Mouse (Mus musculus): ENCODE measurements around the gene Krt24. TPM values are rescaled to one million over a fixed set of nuclear protein-coding genes. Genes with fewer than 3 reads are reported as not detected.
"Not testable (repeated sequence)": the region's sequence is repeated elsewhere in the genome, so short reads cannot be mapped to it uniquely, and the experiment has no call there.

Krt24 gene
- polyA plus RNA-seq, 1 experiment from 2014 or later = not detected

DNA sequence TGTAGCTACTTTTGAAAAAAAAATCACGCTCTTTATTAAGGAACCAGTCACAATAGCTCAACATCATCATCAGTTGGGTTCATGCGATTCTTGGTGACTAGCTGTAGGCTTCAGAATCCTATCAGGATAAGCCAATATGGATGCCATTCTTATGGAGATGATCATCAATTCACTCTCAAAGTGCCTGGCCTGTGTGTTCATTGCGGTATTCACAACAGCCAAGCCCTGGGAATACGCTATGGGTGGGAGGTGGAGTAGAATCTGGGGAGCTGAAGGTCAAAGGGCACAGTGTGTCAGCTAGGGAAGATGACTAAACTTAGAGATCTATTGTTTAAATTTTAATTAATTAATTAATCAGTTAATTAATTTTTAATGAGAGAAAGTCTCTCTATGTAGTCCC lies 37.1 kb downstream of the Krt24 start:
- WGBS (ENCODE audit: insufficient replicate concordance) = 74% methylated on average over 4 of the region's 4 CpGs
- Histone ChIP-seq H3K4me1 (ENCODE audit: control insufficient read depth, low read depth, low read length) (no peaks in the 10 kb centered on the region), H3K27ac (ENCODE audit: low read length) (no peak overlapping the region), H3K4me2 (ENCODE audit: low read depth, low read length) (no peak overlapping the region), H3K4me3 (ENCODE audit: low read depth, low read length) (no peak overlapping the region), H3K36me3 (ENCODE audit: control insufficient read depth, insufficient read depth) (no peaks in the 10 kb centered on the region), H3K27me3 (ENCODE audit: control insufficient read depth, insufficient read depth, low read depth, low read length) (no peaks in the 10 kb centered on the region; the same call in 1 of the 2 replicates), H3K9me3 (replicated peaks; ENCODE audit: control insufficient read depth, low read length) (no peaks in the 10 kb centered on the region), H3K9ac (ENCODE audit: low read depth, low read length) (no peak overlapping the region)
- ATAC-seq (ENCODE audit: low read depth) = no peak

DNA sequence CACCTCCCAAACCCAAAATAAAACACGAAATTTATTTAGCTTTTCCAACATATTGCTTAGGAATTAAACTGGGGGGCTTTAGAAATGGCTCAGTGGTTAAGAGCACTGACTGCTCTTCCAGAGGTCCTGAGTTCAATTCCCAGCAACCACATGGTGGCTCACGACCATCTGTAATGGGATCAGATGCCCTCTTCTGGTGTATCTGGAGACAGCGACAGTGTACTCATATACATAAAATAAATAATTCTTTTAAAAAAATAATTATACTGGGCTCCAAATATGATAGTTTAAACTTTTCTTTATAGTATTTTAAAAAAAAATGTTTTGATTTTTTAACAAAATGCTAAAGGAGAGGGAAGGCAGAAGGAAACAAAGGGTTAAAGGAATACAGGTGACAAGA lies 40.5 kb downstream of the Krt24 start:
- ATAC-seq (ENCODE audit: low read depth); H3K9me3 ChIP-seq (replicated peaks; ENCODE audit: control insufficient read depth, low read length); H3K4me2 ChIP-seq (ENCODE audit: low read depth, low read length); H3K36me3 ChIP-seq (ENCODE audit: control insufficient read depth, insufficient read depth); H3K4me3 ChIP-seq (ENCODE audit: low read depth, low read length); H3K9ac ChIP-seq (ENCODE audit: low read depth, low read length); H3K27me3 ChIP-seq (ENCODE audit: control insufficient read depth, insufficient read depth, low read depth, low read length); H3K4me1 ChIP-seq (ENCODE audit: control insufficient read depth, low read depth, low read length); H3K27ac ChIP-seq (ENCODE audit: low read length): not testable (repeated sequence)
- WGBS (ENCODE audit: insufficient replicate concordance) = 35% methylated on average over 3 of the region's 3 CpGs

DNA sequence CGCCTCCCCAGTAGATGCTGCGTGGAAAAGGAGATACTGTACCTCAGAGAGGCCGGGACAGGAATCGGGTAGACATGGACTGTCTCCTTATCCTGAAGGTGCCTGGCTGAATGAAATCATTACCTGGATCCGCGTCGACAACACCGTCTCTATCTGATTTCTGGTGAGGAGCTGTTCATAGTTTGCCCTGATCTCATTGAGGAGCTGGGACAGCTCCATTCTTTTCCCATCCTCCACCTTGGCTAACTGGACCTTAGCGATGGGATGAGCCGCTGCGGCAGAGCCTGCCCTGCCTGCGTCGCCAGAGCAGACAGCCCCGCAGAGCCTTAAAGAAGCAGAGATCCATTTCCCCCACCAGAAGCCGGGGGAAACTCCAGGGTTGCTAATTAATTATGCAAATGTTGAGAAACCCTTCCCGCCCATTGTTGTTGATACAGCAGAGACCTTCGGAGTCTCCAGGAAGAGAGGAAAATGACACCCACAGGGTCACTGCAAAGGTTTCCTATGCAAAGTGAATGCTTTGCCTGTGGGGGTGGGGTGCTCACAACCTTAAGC lies 41.2 kb downstream of the Krt24 start, which contains the start of gene Krt222:
Krt222 (minus strand) TSS at position 266 of the 555 bp plus-strand sequence.
- Histone ChIP-seq H3K36me3 (ENCODE audit: control insufficient read depth, insufficient read depth) (no peaks in the 10 kb centered on the region), H3K4me3 (ENCODE audit: low read depth, low read length) (peak within 1 kb of the TSS; percentile 7; the same call in 1 of the 2 replicates), H3K27ac (ENCODE audit: low read length) (no peak within 1 kb of the TSS), H3K9ac (ENCODE audit: low read depth, low read length) (no peak within 1 kb of the TSS), H3K9me3 (replicated peaks; ENCODE audit: control insufficient read depth, low read length) (no peaks in the 10 kb centered on the region), H3K27me3 (ENCODE audit: control insufficient read depth, insufficient read depth, low read depth, low read length) (no peaks in the 10 kb centered on the region; the same call in 1 of the 2 replicates), H3K4me1 (ENCODE audit: control insufficient read depth, low read depth, low read length) (no peaks in the 10 kb centered on the region), H3K4me2 (ENCODE audit: low read depth, low read length) (peak within 1 kb of the TSS; percentile 25)
- no peak for ATAC-seq (ENCODE audit: low read depth)
- 12% methylated on average over 17 of the region's 17 CpGs for WGBS (ENCODE audit: insufficient replicate concordance)

DNA sequence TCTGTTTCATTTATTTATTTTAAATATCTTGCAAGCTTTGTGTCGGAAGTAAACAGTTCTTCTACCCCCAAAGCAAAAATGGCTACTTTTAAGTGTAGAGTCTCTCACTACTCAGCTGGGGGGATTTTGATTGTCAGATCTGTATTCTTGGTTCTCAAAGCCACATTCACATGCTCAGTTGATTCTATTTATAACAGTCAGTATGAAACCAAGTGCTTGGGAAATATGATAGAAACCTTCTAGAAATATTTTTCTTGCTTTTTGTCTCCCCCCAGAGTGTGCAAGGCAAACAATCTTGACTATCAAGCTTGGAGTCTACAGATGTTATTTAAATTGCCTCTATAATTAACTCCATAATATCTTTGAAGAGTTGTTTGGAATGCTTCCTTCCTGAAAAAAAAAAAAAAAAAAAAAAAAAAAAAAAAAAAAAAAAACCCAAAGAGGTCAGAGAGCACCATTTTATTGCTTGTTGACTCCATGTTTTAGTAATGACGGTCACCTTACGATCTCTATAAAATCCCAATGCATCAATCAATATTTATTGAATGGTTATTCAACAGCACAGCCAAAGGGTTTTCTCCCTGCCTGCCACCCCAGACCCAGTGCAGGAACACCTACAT lies 41.8 kb downstream of the Krt24 start:
- peak overlapping the region; percentile 25 for H3K4me2 ChIP-seq (ENCODE audit: low read depth, low read length)
- H3K27ac ChIP-seq (ENCODE audit: low read length) = no peak overlapping the region
- 60% methylated on average over 3 of the region's 3 CpGs for WGBS (ENCODE audit: insufficient replicate concordance)
- no peak for ATAC-seq (ENCODE audit: low read depth)
- H3K27me3 ChIP-seq (ENCODE audit: control insufficient read depth, insufficient read depth, low read depth, low read length) = no peaks in the 10 kb centered on the region; the same call in 1 of the 2 replicates
- peak overlapping the region; percentile 7; the same call in 1 of the 2 replicates for H3K4me3 ChIP-seq (ENCODE audit: low read depth, low read length)
- no peaks in the 10 kb centered on the region; the same call in 1 of the 2 replicates for H3K4me1 ChIP-seq (ENCODE audit: control insufficient read depth, low read depth, low read length)
- H3K36me3 ChIP-seq (ENCODE audit: control insufficient read depth, insufficient read depth) = no peaks in the 10 kb centered on the region
- no peak overlapping the region for H3K9ac ChIP-seq (ENCODE audit: low read depth, low read length)
- no peaks in the 10 kb centered on the region for H3K9me3 ChIP-seq (replicated peaks; ENCODE audit: control insufficient read depth, low read length)

DNA sequence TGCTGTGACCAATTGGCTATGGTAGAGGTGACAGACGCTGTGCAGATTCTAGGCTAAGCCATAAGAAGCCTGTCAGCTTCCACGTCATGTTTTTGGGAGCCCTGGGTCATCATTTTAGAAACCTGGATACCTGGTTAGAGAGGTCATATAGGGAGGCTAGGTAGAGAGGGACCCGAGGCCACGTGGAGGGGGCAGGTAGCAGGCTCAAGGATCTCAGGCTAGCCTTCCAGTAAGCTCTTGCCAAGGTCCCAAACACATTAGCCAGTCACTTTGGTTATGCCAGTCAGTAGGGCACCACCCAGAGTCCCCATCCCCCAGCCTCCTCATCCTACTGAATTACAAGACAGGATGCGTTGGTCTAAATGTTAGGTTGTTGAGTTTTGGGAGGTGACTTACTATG lies 43.0 kb downstream of the Krt24 start:
- Histone ChIP-seq H3K4me3 (ENCODE audit: low read depth, low read length) (no peak overlapping the region), H3K27me3 (ENCODE audit: control insufficient read depth, insufficient read depth, low read depth, low read length) (no peaks in the 10 kb centered on the region; the same call in 1 of the 2 replicates), H3K27ac (ENCODE audit: low read length) (no peak overlapping the region), H3K4me1 (ENCODE audit: control insufficient read depth, low read depth, low read length) (no peaks in the 10 kb centered on the region; the same call in 1 of the 2 replicates), H3K9ac (ENCODE audit: low read depth, low read length) (no peak overlapping the region), H3K36me3 (ENCODE audit: control insufficient read depth, insufficient read depth) (no peaks in the 10 kb centered on the region), H3K9me3 (replicated peaks; ENCODE audit: control insufficient read depth, low read length) (no peaks in the 10 kb centered on the region), H3K4me2 (ENCODE audit: low read depth, low read length) (no peak overlapping the region)
- WGBS (ENCODE audit: insufficient replicate concordance) = 58% methylated on average over 5 of the region's 5 CpGs
- no peak for ATAC-seq (ENCODE audit: low read depth)

DNA sequence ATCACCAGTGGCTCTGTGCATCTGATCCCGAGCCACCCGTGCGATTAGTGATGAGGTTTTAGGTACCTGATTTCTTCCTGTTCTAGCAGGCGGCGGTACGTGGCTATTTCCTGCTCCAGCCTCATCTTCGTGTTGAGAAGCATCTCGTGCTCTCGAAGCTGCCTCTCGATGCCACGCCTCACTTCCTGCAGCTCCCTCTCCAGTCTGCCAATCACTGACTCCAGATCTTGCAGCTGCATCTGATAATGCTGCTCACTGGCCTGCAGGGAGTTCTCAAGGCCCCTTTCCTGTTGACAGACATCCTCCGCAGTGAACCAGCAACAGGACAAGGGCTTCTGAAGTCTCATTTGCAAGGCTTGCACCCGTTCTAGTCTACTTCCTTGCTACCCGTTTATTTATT lies 46.6 kb downstream of the Krt24 start:
- Histone ChIP-seq H3K4me1 (ENCODE audit: control insufficient read depth, low read depth, low read length) (no peaks in the 10 kb centered on the region; the same call in 1 of the 2 replicates), H3K4me3 (ENCODE audit: low read depth, low read length) (no peak overlapping the region), H3K9ac (ENCODE audit: low read depth, low read length) (no peak overlapping the region), H3K9me3 (replicated peaks; ENCODE audit: control insufficient read depth, low read length) (no peaks in the 10 kb centered on the region), H3K27ac (ENCODE audit: low read length) (no peak overlapping the region), H3K27me3 (ENCODE audit: control insufficient read depth, insufficient read depth, low read depth, low read length) (no peaks in the 10 kb centered on the region), H3K36me3 (ENCODE audit: control insufficient read depth, insufficient read depth) (no peaks in the 10 kb centered on the region), H3K4me2 (ENCODE audit: low read depth, low read length) (no peak overlapping the region)
- no peak for ATAC-seq (ENCODE audit: low read depth)
- 13% methylated on average over 14 of the region's 14 CpGs for WGBS (ENCODE audit: insufficient replicate concordance)

DNA sequence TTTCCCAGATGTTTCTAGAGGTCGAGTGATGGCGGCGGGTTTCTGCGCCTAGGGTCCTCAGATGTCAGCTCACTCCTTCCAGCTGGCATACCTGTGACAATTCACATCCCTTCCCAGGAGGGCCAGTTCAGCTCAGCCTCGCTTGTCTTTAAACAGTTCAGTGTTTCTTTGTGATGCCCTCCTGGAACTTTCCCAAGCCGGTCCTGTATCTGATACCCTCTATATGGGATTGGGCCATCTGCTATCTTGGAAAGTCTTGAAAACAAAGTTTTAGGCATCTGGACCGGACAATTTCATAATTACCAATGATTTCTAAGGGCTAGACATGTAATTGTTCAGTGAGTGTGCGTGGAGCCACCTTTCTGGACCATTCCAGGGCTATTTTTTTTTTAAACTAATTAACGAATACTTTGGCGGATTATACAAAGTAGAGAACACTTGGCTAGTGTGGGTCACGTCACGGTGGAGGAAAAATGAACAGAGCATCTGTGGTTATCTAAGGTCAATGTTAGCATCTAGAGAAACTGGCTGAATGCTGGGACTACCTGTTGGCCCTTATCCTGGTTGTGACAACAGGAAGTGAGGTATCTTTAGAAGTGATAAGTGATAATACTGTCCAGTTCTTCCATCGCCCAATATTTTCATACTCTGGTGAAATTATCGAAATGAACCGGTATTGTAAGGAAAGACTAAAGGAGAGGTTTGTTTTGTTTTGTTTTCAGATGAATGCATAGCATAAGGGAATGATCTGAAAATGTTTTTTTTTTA lies 53.8 kb downstream of the Krt24 start:
- no peak for ATAC-seq (ENCODE audit: low read depth)
- 28% methylated on average over 15 of the region's 15 CpGs for WGBS (ENCODE audit: insufficient replicate concordance)

DNA sequence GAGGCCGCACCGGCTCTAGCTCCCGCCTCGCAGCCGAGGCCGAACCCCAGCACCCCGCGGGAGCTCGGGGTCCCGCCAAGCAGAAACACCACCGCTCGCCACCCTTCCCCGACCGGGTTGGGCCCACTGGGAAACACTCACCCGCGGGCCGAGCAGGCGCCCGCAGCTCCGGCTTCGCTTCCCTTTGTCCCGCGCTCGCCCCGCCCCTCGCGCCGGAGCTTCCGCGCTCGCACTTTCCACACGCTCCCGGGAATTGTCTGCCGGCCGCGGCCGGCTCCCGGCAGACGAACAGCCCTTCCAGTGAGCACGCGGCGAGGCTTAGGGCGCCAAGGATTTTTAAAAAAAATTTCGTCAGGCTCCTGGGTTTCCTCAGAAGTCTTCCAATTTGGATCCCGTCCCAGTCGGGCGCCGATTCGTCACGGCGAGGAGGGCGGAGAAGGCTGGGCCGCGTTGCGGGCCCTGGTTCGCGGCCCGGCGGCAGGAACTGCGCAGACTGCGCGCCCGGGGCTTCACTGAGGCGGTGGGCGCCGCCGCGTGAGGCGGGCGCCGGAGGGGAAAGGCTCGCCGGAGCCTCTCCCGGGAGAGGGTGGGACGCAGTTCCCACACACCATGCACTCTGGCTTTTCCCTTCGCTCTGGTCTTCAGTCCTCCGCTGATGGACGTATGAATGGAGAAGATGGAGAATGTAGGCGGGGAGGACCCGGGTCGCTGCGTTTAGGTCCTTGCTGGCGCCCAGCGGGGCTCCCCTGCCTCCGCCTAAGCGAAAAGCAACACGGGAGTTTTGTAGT lies 54.6 kb downstream of the Krt24 start, which contains the start of gene Smarce1:
Smarce1 (minus strand) TSS at position 757 of the 788 bp plus-strand sequence.
- Histone ChIP-seq H3K9ac (ENCODE audit: low read depth, low read length) (peak within 1 kb of the TSS; percentile 96), H3K4me3 (ENCODE audit: low read depth, low read length) (peak within 1 kb of the TSS; percentile 89), H3K4me1 (ENCODE audit: control insufficient read depth, low read depth, low read length) (peaks cover 19% of the 10 kb centered on the region), H3K27ac (ENCODE audit: low read length) (peak within 1 kb of the TSS; percentile 90), H3K36me3 (ENCODE audit: control insufficient read depth, insufficient read depth) (peaks cover 2% of the 10 kb centered on the region; the same call in 1 of the 2 replicates), H3K27me3 (ENCODE audit: control insufficient read depth, insufficient read depth, low read depth, low read length) (no peaks in the 10 kb centered on the region), H3K4me2 (ENCODE audit: low read depth, low read length) (peak within 1 kb of the TSS; percentile 89), H3K9me3 (replicated peaks; ENCODE audit: control insufficient read depth, low read length) (no peaks in the 10 kb centered on the region)
- ATAC-seq (ENCODE audit: low read depth) = peak; percentile 76
- under 1% methylated on average over 86 of the region's 87 CpGs for WGBS (ENCODE audit: insufficient replicate concordance)

More for the DNA sequence above, 53.8 kb downstream of the Krt24 start:
- peak overlapping the region; percentile 89 for H3K4me2 ChIP-seq (ENCODE audit: low read depth, low read length)
- peak overlapping the region; percentile 89 for H3K4me3 ChIP-seq (ENCODE audit: low read depth, low read length)
- H3K4me1 ChIP-seq (ENCODE audit: control insufficient read depth, low read depth, low read length) = peaks cover 15% of the 10 kb centered on the region
- peak overlapping the region; percentile 90 for H3K27ac ChIP-seq (ENCODE audit: low read length)
- peak overlapping the region; percentile 96 for H3K9ac ChIP-seq (ENCODE audit: low read depth, low read length)
- no peaks in the 10 kb centered on the region for H3K27me3 ChIP-seq (ENCODE audit: control insufficient read depth, insufficient read depth, low read depth, low read length)
- H3K36me3 ChIP-seq (ENCODE audit: control insufficient read depth, insufficient read depth) = peaks cover 2% of the 10 kb centered on the region; the same call in 1 of the 2 replicates
- no peaks in the 10 kb centered on the region for H3K9me3 ChIP-seq (replicated peaks; ENCODE audit: control insufficient read depth, low read length)

Data from liver, embryonic 16.5 days (tissue).